Mouse (Mus musculus) heart, postnatal 36 days (tissue): ENCODE data around the gene Phrf1. TPM values are rescaled to one million over a fixed set of nuclear protein-coding genes. Genes with fewer than 3 reads are reported as not detected.

Source experiments
- DNase-seq, 2 experiments: peaks; one replicate each; pipeline ENCODE4 v3.0.0; 2021 to 2022
- intact Hi-C: fragments of 180-260 bp; cut with DNase I; formaldehyde crosslinking; loops from one replicate; pipeline ENCODE4 v1.15.1; 2025
- total RNA-seq, 2 experiments: library from RNA; stranded (reverse); gene quantifications; 2 replicates each; pipeline ENCODE4 v1.2.3; 2021

Gene Phrf1
- total RNA-seq, 2 experiments from 2014 or later: 31.9 to 36.5 TPM

GRCm38 (mm10) chr7:141210606-141211131 is 17.9 kb upstream of the Phrf1 start:
- DNase-seq: no peak
- intact Hi-C loops: no loop called here

GRCm38 (mm10) chr7:141213133-141213532 is 15.5 kb upstream of the Phrf1 start:
- intact Hi-C loops: no loop called here
- no peak for DNase-seq

GRCm38 (mm10) chr7:141213605-141214235 is 14.9 kb upstream of the Phrf1 start, which contains the start of gene Lmntd2:
TSS of gene Lmntd2 (minus strand) at chr7:141214080.
- intact Hi-C loops: no loop called here
- DNase-seq: no peak

- DNase-seq: no peak
- intact Hi-C loops: no loop called here
Observed at GRCm38 (mm10) chr7:141214310-141214709, 14.3 kb upstream of the Phrf1 start.

GRCm38 (mm10) chr7:141215101-141215879 is 13.3 kb upstream of the Phrf1 start, which contains the start of gene Rassf7:
TSS of gene Rassf7 (plus strand) at chr7:141215860.
- peak; percentile 75 to 79 for DNase-seq
- intact Hi-C loops: no loop called here

GRCm38 (mm10) chr7:141215880-141216733 is 12.5 kb upstream of the Phrf1 start:
- no peak for DNase-seq
- intact Hi-C loops: no loop called here

- intact Hi-C loops: no loop called here
- DNase-seq: no peak
Observed at GRCm38 (mm10) chr7:141216894-141217293, 11.7 kb upstream of the Phrf1 start.

GRCm38 (mm10) chr7:141217343-141218013 is 11.1 kb upstream of the Phrf1 start:
- no peak for DNase-seq
- intact Hi-C loops: no loop called here

- DNase-seq: no peak
- intact Hi-C loops: no loop called here
Observed at GRCm38 (mm10) chr7:141218141-141218540, 10.4 kb upstream of the Phrf1 start.

- no peak for DNase-seq
- intact Hi-C loops: no loop called here
Observed at GRCm38 (mm10) chr7:141218557-141219133, 9.9 kb upstream of the Phrf1 start.

GRCm38 (mm10) chr7:141219558-141220099 is 9.0 kb upstream of the Phrf1 start:
- no peak for DNase-seq
- intact Hi-C loops: no loop called here

GRCm38 (mm10) chr7:141220377-141220776 is 8.2 kb upstream of the Phrf1 start:
- intact Hi-C loops: no loop called here
- no peak for DNase-seq

GRCm38 (mm10) chr7:141221249-141222125 is 7.1 kb upstream of the Phrf1 start:
- DNase-seq: peak; percentile 89 to 94
- intact Hi-C loops: no loop called here

- intact Hi-C loops: no loop called here
Observed at GRCm38 (mm10) chr7:141222126-141222467, 6.5 kb upstream of the Phrf1 start.

GRCm38 (mm10) chr7:141222696-141223215 is 5.8 kb upstream of the Phrf1 start:
- intact Hi-C loops: no loop called here
- DNase-seq: no peak

More at GRCm38 (mm10) chr7:141222126-141222467, 6.5 kb upstream of the Phrf1 start:
- DNase-seq: no peak

GRCm38 (mm10) chr7:141226535-141226934 is 2.0 kb upstream of the Phrf1 start:
- no peak for DNase-seq
- intact Hi-C loops: loop anchor here (5.0 kb wide), 1 partner anchor 101 kb away; the partner anchor contains the start of genes Deaf1 and Tmem80

- intact Hi-C loops: loop anchor here (2.0 to 5.0 kb wide), 2 partner anchors 100 to 135 kb away; partner anchors contain the start of genes Deaf1 and Tmem80
- no peak for DNase-seq
Observed at GRCm38 (mm10) chr7:141227796-141228195, 788 bp upstream of the Phrf1 start.

- intact Hi-C loops: loop anchor here (2.0 to 5.0 kb wide), 2 partner anchors 98 to 133 kb away; partner anchors contain the start of genes Deaf1 and Tmem80
Observed at GRCm38 (mm10) chr7:141229702-141230101, 1.1 kb downstream of the Phrf1 start.

More at GRCm38 (mm10) chr7:141229702-141230101, 1.1 kb downstream of the Phrf1 start:
- DNase-seq: no peak
